Mouse (Mus musculus): ENCODE data around the gene Olfr1271.
"Not testable (repeated sequence)": the region's sequence is repeated elsewhere in the genome, so short reads cannot be mapped to it uniquely, and the experiment has no call there.

GRCm38 (mm10) chr2:90224393-90224792 is 46.4 kb downstream of the Olfr1271 start, which contains the start of gene Olfr1506:
- TF ChIP-seq CTCF (IDR thresholded peaks at IDR 0.05 in 2 of 3, conservative IDR thresholded peaks at IDR 0.05 in 1 of 3; ENCODE audit: control insufficient read depth in 1 of 3, insufficient read depth in 1 of 3, low read depth in 2 of 3, low read length in 3 of 3, poor library complexity in 1 of 3, severe bottlenecking in 1 of 3); EP300 (IDR thresholded peaks at IDR 0.05; ENCODE audit: low read depth in 1 of 2, low read length in 2 of 2); RCOR1 (IDR thresholded peaks at IDR 0.05; ENCODE audit: low read depth, low read length); POLR2A (IDR thresholded peaks at IDR 0.05; ENCODE audit: control insufficient read depth in 1 of 2, insufficient read depth in 1 of 2, low read depth in 1 of 2, low read length in 2 of 2, poor library complexity in 1 of 2); POLR2AphosphoS2 (IDR thresholded peaks at IDR 0.05; ENCODE audit: low read length); USF2 (IDR thresholded peaks at IDR 0.05; ENCODE audit: borderline replicate concordance in 1 of 2, insufficient read depth in 1 of 2, low read depth in 1 of 2, low read length in 2 of 2); TBP (IDR thresholded peaks at IDR 0.05; ENCODE audit: low read depth, low read length); GABPA (IDR thresholded peaks at IDR 0.05; ENCODE audit: low read depth, low read length); MAFK (IDR thresholded peaks at IDR 0.05; ENCODE audit: borderline replicate concordance, low read depth, low read length); TCF12 (IDR thresholded peaks at IDR 0.05; ENCODE audit: low read depth, low read length); KAT2A (conservative IDR thresholded peaks at IDR 0.05; ENCODE audit: low read depth, low read length); ZMIZ1 (IDR thresholded peaks at IDR 0.05; ENCODE audit: low read depth, low read length): not testable (repeated sequence)

Measured in MEL (cell line).